Mouse (Mus musculus) E14TG2a.4 (cell line): ENCODE results near the gene Engase.

Source experiments
- H3K27me3 ChIP-seq: 2 replicates; pipeline ENCODE4 v1.6.1; 2014; ENCODE audit warnings: low read length, control low read depth; ENCODE audit not compliant: insufficient read depth
- H3K36me3 ChIP-seq: 2 replicates; pipeline ENCODE4 v1.6.1; 2014; ENCODE audit warnings: low read length, control low read depth; ENCODE audit not compliant: insufficient read depth
- H3K4me1 ChIP-seq: replicated peaks from 2 replicates; pipeline ENCODE4 v1.6.1; 2014; ENCODE audit warnings: low read depth, low read length, control low read depth
- H3K4me3 ChIP-seq: replicated peaks from 2 replicates; pipeline ENCODE4 v1.5.1; 2014; ENCODE audit warnings: mild to moderate bottlenecking, low read length
- H3K9me3 ChIP-seq: 2 replicates; pipeline ENCODE4 v1.6.1; 2014; ENCODE audit warnings: low read length, control low read depth
- CTCF ChIP-seq: conservative IDR thresholded peaks from 2 replicates; pipeline ENCODE4 v1.5.1; 2014; ENCODE audit warnings: low read length
- NANOG ChIP-seq: IDR thresholded peaks from 2 replicates; pipeline ENCODE4 v1.6.1; 2014; ENCODE audit warnings: borderline replicate concordance, low read length, mixed read lengths
- POU5F1 ChIP-seq: IDR thresholded peaks from 2 replicates; pipeline ENCODE4 v1.6.1; 2014; ENCODE audit warnings: low read length, borderline replicate concordance

Engase gene

DNA sequence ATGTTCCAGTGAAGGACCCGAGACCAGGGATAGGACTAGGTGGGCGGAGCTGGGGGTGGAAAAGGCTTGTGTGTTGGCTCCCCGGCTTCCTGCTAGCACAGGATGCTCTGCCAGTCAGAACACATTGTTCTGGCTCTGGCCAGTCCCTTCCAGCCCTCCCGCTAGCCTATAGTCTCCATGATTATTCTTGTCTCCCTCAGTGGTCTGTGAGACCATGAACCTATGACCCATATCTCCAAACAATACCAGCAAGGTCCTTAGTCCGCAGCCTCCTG is 27.5 kb downstream of the Engase start:
- Histone ChIP-seq H3K27me3 (peaks cover 68% of the 10 kb centered on the region), H3K9me3 (no peaks in the 10 kb centered on the region), H3K36me3 (no peaks in the 10 kb centered on the region), H3K4me3 (peak overlapping the region; percentile 58; the same call in 1 of the 2 replicates), H3K4me1 (peaks cover 22% of the 10 kb centered on the region)
- TF ChIP-seq CTCF (no peak), POU5F1 (no peak), NANOG (no peak)

DNA sequence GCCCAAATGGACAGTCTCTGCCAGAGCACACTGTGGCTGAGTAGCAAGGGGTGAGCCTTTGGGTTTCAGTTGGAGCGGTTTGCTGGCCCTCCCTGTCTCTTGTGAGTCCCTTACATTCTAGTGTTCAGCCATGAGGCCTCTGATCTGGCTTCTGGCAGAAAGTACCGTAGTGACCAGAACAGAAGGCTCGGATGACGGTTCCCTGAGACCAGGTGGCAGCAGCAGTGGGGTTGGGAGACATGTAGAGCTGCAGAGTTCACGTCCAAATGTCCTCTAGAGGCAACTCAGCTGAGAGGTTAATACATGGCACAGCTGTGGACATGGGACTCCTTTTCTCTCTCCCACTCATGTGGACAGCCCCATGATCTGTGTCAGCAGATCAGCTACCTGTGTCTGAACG is 30.5 kb downstream of the Engase start:
- peaks cover 26% of the 10 kb centered on the region for H3K4me1 ChIP-seq
- no peak overlapping the region for H3K4me3 ChIP-seq
- no peak for TF ChIP-seq NANOG
- no peak for TF ChIP-seq CTCF
- TF ChIP-seq POU5F1, result no peak
- H3K36me3 ChIP-seq, result no peaks in the 10 kb centered on the region
- H3K9me3 ChIP-seq, result no peaks in the 10 kb centered on the region
- H3K27me3 ChIP-seq, result peaks cover 66% of the 10 kb centered on the region

DNA sequence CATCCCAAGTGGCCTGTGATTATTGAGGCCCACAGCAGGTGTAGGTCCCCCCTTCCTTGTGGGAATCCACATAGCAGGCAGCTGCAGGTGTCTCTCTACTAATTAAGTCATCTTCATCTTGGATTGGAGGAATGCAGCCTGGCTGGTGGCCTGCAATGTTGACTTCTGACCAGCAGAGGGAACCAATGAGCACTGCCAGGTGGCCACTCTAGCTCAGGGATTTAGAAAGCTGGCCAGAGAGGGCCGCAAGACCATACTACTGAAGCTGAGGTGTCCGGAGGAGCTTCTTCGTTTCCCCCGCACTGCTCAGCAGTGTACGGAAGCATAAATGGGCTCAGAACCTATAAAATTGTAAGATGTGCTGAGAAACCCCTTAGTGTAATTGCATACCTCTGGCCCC is 31.3 kb downstream of the Engase start:
- TF ChIP-seq POU5F1, result no peak
- TF ChIP-seq NANOG, result no peak
- TF ChIP-seq CTCF, result peak; percentile 99
- Histone ChIP-seq H3K9me3 (no peaks in the 10 kb centered on the region), H3K4me3 (no peak overlapping the region), H3K36me3 (no peaks in the 10 kb centered on the region), H3K4me1 (peaks cover 21% of the 10 kb centered on the region), H3K27me3 (peaks cover 61% of the 10 kb centered on the region)

DNA sequence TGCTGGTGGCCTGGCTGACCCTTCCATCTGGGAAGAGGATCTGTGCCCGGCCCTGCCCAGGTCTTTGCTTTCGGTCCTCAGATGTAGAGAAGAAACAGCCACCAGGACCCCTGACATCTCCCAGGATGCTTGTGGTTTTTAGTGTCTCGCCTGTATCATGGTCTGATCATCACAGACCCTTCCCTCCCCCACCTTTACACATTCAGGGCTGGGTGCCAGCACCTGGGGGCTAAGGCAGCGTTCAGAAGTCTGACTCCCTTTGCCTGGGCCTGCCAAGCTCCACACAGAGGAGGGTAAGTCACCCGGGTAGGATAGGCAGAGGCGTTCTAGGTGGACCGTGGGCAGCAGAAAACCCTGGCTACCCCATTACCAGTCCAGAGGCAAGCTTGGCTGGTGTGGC is 31.7 kb downstream of the Engase start:
- Histone ChIP-seq H3K4me3 (no peak overlapping the region), H3K27me3 (peaks cover 61% of the 10 kb centered on the region), H3K36me3 (no peaks in the 10 kb centered on the region), H3K9me3 (no peaks in the 10 kb centered on the region), H3K4me1 (peaks cover 21% of the 10 kb centered on the region)
- TF ChIP-seq NANOG (no peak), CTCF (no peak)

DNA sequence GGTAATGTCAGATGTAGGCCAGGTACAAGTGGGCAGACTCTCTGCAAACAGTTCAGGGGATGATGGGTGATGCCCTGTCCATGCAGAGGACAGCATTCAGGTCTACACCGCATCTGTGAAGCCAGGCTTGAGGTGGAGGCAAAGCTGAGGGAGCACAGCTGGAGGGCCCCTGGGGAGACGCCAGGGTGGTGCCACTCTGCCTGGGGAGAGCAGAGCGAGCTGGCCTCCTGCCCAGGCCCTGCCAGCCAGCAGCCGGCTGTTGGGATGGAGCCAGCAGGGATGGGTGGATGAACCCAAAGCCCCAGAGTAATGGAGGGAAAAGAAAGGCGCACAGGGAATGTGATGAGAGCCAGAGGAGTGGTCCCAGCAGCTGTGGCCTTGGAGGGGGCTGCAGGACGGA is 35.2 kb downstream of the Engase start:
- H3K4me3 ChIP-seq, result no peak overlapping the region
- H3K36me3 ChIP-seq, result no peaks in the 10 kb centered on the region
- H3K9me3 ChIP-seq, result no peaks in the 10 kb centered on the region
- H3K4me1 ChIP-seq, result peaks cover 34% of the 10 kb centered on the region
- no peak for TF ChIP-seq CTCF
- no peak for TF ChIP-seq NANOG
- no peak for TF ChIP-seq POU5F1
- peaks cover 44% of the 10 kb centered on the region for H3K27me3 ChIP-seq

DNA sequence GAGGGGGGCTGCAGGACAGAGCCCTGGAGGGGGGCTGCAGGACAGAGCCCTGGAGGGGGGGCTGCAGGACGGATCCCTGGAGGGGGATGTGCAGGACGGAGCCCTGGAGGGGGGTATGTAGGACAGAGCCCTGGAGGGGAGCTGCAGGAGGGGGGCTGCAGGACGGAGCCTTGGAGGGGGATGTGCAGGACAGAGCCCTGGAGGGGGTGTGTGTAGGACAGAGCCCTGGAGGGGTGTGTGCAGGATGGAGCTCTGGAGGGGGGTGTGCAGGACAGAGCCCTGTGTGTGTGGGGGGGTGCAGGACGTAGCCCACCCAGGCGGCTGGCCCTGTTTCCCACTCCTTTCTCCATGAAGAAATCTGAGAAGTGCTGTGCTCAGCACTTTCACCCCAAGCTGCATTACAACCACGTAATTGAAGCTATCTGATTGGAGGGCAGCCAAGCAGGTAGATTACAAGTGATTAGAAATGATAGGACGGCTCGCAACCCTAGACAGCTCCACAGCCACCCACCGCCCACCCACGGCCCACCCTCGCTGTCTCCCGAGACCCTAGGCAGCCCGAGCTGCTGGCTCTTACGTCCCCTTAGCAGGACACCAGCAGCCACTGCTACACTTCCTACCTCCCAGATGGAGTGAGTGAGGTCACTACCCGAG is 35.8 kb downstream of the Engase start:
- Histone ChIP-seq H3K9me3 (no peaks in the 10 kb centered on the region), H3K4me3 (no peak overlapping the region), H3K36me3 (no peaks in the 10 kb centered on the region), H3K27me3 (peaks cover 41% of the 10 kb centered on the region), H3K4me1 (peaks cover 34% of the 10 kb centered on the region)
- TF ChIP-seq POU5F1 (no peak), NANOG (no peak), CTCF (no peak)

DNA sequence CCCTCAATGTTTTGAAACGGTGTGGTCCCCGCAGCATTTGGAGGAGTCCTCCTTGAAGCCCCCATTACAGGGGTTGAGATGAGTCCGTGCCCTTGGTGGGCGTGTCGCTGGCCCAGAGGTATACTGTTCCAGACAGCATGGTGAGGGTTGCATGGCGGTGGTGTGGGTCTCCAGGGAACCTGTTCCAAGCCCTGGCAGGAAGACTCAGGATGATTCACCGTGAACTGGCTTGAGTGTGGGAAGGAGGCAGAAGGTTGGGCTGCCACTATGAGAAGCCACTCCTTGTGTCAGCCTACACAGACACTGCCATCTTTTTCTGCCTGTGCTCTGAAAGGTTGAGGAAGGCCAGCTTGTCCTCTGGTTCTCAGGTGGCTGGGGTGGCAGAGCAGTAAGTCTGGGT is 41.3 kb downstream of the Engase start:
- Histone ChIP-seq H3K4me3 (no peak overlapping the region), H3K27me3 (peaks cover 22% of the 10 kb centered on the region), H3K36me3 (no peaks in the 10 kb centered on the region), H3K9me3 (no peaks in the 10 kb centered on the region), H3K4me1 (peaks cover 27% of the 10 kb centered on the region)
- TF ChIP-seq NANOG (no peak), POU5F1 (no peak), CTCF (no peak)

DNA sequence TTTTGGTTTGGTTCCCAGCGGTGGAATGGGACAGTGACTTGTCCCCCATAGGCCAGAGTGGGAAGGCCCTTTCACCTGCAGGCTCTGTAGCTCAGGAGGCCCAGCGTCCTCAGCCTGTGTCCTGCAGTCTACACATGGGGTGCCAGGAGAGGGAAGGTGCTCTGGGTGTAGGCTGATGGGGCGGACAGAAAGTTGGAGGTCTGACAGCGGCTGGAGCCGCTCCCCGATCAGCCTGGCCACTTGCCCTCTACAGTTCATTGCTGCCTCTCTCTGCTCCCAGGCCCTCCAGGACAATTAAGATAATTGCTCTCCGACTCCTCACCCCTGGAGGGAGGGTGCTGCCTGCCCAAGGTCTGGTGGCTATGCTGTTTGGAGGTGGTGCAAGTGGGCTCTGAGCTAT is 42.1 kb downstream of the Engase start:
- peaks cover 15% of the 10 kb centered on the region for H3K27me3 ChIP-seq
- no peaks in the 10 kb centered on the region for H3K36me3 ChIP-seq
- no peaks in the 10 kb centered on the region for H3K9me3 ChIP-seq
- H3K4me1 ChIP-seq, result peaks cover 19% of the 10 kb centered on the region
- no peak overlapping the region for H3K4me3 ChIP-seq
- TF ChIP-seq CTCF (no peak), NANOG (no peak), POU5F1 (no peak)

DNA sequence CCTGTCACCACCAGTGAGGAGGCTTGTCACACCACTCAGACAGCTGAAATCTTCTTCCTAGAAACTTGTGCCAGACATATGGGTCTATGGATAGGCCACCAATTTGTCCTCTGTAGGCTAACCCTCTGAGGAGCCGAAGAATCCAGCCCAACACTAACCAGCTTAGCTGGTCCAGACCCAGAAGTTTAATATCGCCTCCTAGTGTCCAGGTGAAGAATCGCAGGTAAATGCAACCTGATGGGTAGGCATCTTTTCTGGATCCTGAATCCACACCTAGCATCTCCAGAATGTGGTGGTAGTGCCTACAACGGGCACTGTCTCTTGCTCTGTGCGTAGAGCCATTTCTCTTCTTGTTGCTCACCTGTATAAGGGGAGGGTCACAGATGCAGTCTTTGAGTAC is 43.6 kb downstream of the Engase start:
- TF ChIP-seq POU5F1 (no peak), CTCF (peak; percentile 89), NANOG (no peak)
- Histone ChIP-seq H3K9me3 (no peaks in the 10 kb centered on the region), H3K36me3 (no peaks in the 10 kb centered on the region), H3K27me3 (peaks cover 7% of the 10 kb centered on the region; the same call in 1 of the 2 replicates), H3K4me3 (no peak overlapping the region), H3K4me1 (peaks cover 14% of the 10 kb centered on the region)
